Mouse (Mus musculus) lung, postnatal 0 days (tissue): ENCODE measurements at regions not wholly inside any gene's neighbourhood (a gene's known extent, or its start where the extent isn't known, plus 50 kb on each side); places are given as distances from the start of the nearest gene placed in this dataset.

Source experiments
- ATAC-seq: fragments of 200-750 bp; cut with Nextera tagmentation; 2 replicates; pipeline ENCODE4 v1.8.0; 2017; ENCODE audit warnings: moderate library complexity
- DNase-seq: peaks from one replicate; pipeline ENCODE4 v3.0.0-alpha.2; 2016; ENCODE audit warnings: low spot score
- H3K27ac ChIP-seq: fragments of 300-500 bp; sonication (generic); 2 replicates; pipeline ENCODE4 v1.5.1; 2014; ENCODE audit warnings: antibody characterized with exemption, mild to moderate bottlenecking, low read length, mixed read lengths
- H3K27me3 ChIP-seq: fragments of 300-500 bp; sonication (generic); replicated peaks from 2 replicates; pipeline ENCODE4 v1.6.1; 2014; ENCODE audit warnings: low read length, mixed read lengths; ENCODE audit not compliant: insufficient read depth
- H3K36me3 ChIP-seq: fragments of 300-500 bp; sonication (generic); 2 replicates; pipeline ENCODE4 v1.6.1; 2014; ENCODE audit warnings: low read length, mixed read lengths; ENCODE audit not compliant: insufficient read depth
- H3K4me1 ChIP-seq: fragments of 300-500 bp; sonication (generic); 2 replicates; pipeline ENCODE4 v1.6.1; 2014; ENCODE audit warnings: antibody characterized with exemption, low read depth, low read length, mixed read lengths; ENCODE audit not compliant: insufficient read depth
- H3K4me2 ChIP-seq: fragments of 300-500 bp; sonication (generic); replicated peaks from 2 replicates; pipeline ENCODE4 v1.6.1; 2014; ENCODE audit warnings: low read depth, mild to moderate bottlenecking, low read length, moderate library complexity, mixed read lengths
- H3K4me3 ChIP-seq: fragments of 300-500 bp; sonication (generic); 2 replicates; pipeline ENCODE4 v1.5.1; 2014; ENCODE audit warnings: low read depth, low read length
- H3K9ac ChIP-seq: fragments of 300-500 bp; sonication (generic); replicated peaks from 2 replicates; pipeline ENCODE4 v1.6.1; 2014; ENCODE audit warnings: low read depth, mild to moderate bottlenecking
- H3K9me3 ChIP-seq: fragments of 300-500 bp; sonication (generic); 2 replicates; pipeline ENCODE4 v1.6.1; 2016; ENCODE audit warnings: low read length, mixed read lengths
- CTCF ChIP-seq: IDR thresholded peaks from 2 replicates; pipeline ENCODE4 v1.5.1; 2016; ENCODE audit warnings: antibody characterized with exemption, mild to moderate bottlenecking
- EP300 ChIP-seq: IDR thresholded peaks from 2 replicates; pipeline ENCODE4 v1.6.1; 2016; ENCODE audit warnings: antibody characterized with exemption, mild to moderate bottlenecking, control low read depth
- WGBS: fragments of 180-500 bp; shearing (Covaris S2); extraction: QIAGEN DNeasy Blood & Tissue Kit; methylation state at CpG from one replicate; pipeline ENCODE4 v1.1.7; 2014; 5-methylcytosine and 5-hydroxymethylcytosine counted together

- Histone ChIP-seq H3K27ac (no peak overlapping the region), H3K9me3 (no peaks in the 10 kb centered on the region), H3K9ac (no peak overlapping the region), H3K4me2 (no peak overlapping the region), H3K27me3 (no peaks in the 10 kb centered on the region), H3K36me3 (no peaks in the 10 kb centered on the region), H3K4me3 (no peak overlapping the region), H3K4me1 (no peaks in the 10 kb centered on the region)
- ATAC-seq: no peak
- 69% methylated on average over 3 of the region's 3 CpGs for WGBS
- no peak for DNase-seq
- no peak for TF ChIP-seq EP300
- TF ChIP-seq CTCF: no peak
Measured at GRCm38 (mm10) chr10:30279978-30280377, 79.6 kb upstream of the Cenpw start.

- Histone ChIP-seq H3K27ac (no peak overlapping the region), H3K27me3 (no peaks in the 10 kb centered on the region), H3K36me3 (no peaks in the 10 kb centered on the region), H3K4me2 (no peak overlapping the region), H3K4me1 (no peaks in the 10 kb centered on the region), H3K9me3 (no peaks in the 10 kb centered on the region), H3K9ac (no peak overlapping the region), H3K4me3 (no peak overlapping the region)
- ATAC-seq (no peak), DNase-seq (no peak)
- TF ChIP-seq CTCF: no peak
- TF ChIP-seq EP300: no peak
Measured at GRCm38 (mm10) chr10:30278987-30279386, 78.6 kb upstream of the Cenpw start.

GRCm38 (mm10) chr10:30265129-30265528 lies 64.8 kb upstream of the Cenpw start:
- no peak overlapping the region for H3K4me3 ChIP-seq
- H3K27me3 ChIP-seq: no peaks in the 10 kb centered on the region
- no peak overlapping the region for H3K27ac ChIP-seq
- no peaks in the 10 kb centered on the region for H3K9me3 ChIP-seq
- H3K36me3 ChIP-seq: no peaks in the 10 kb centered on the region
- 68% methylated on average over 4 of the region's 4 CpGs for WGBS
- H3K4me2 ChIP-seq: no peak overlapping the region
- ATAC-seq: no peak
- no peak for DNase-seq
- no peak overlapping the region for H3K9ac ChIP-seq
- TF ChIP-seq EP300 (no peak), CTCF (no peak)
- H3K4me1 ChIP-seq: no peaks in the 10 kb centered on the region

GRCm38 (mm10) chr10:30259716-30260115 lies 59.4 kb upstream of the Cenpw start:
- 49% methylated on average over 3 of the region's 3 CpGs for WGBS
- Histone ChIP-seq H3K4me1 (no peaks in the 10 kb centered on the region), H3K9me3 (no peaks in the 10 kb centered on the region), H3K9ac (no peak overlapping the region), H3K4me2 (no peak overlapping the region), H3K27me3 (no peaks in the 10 kb centered on the region), H3K27ac (no peak overlapping the region), H3K4me3 (no peak overlapping the region), H3K36me3 (no peaks in the 10 kb centered on the region)
- no peak for ATAC-seq
- TF ChIP-seq CTCF (no peak), EP300 (no peak)
- peak; percentile 41 for DNase-seq

GRCm38 (mm10) chr10:30257889-30258288 lies 57.5 kb upstream of the Cenpw start:
- Histone ChIP-seq H3K4me1 (no peaks in the 10 kb centered on the region), H3K9me3 (no peaks in the 10 kb centered on the region), H3K4me3 (no peak overlapping the region), H3K27ac (no peak overlapping the region), H3K27me3 (no peaks in the 10 kb centered on the region), H3K9ac (no peak overlapping the region), H3K36me3 (no peaks in the 10 kb centered on the region), H3K4me2 (no peak overlapping the region)
- TF ChIP-seq CTCF (no peak), EP300 (no peak)
- no peak for DNase-seq
- ATAC-seq: no peak
- WGBS: 54% methylated on average over 4 of the region's 4 CpGs
